Mouse (Mus musculus) Muller cell, postnatal 12 days (primary cell): ENCODE data around the gene Car6.
A peak's percentile ranks its signal among the peaks of the same experiment; 100 is the strongest.

Experiments
- DNase-seq: peaks from one replicate; pipeline ENCODE4 v3.0.0-alpha.2; 2015; ENCODE audit errors: inconsistent ontology term

The Car6 gene

GRCm38 (mm10) chr4:150201232-150201631, at the start of gene Car6:
Gene Car6, minus strand, starts transcription at chr4:150201332.
- DNase-seq = no peak

DNA sequence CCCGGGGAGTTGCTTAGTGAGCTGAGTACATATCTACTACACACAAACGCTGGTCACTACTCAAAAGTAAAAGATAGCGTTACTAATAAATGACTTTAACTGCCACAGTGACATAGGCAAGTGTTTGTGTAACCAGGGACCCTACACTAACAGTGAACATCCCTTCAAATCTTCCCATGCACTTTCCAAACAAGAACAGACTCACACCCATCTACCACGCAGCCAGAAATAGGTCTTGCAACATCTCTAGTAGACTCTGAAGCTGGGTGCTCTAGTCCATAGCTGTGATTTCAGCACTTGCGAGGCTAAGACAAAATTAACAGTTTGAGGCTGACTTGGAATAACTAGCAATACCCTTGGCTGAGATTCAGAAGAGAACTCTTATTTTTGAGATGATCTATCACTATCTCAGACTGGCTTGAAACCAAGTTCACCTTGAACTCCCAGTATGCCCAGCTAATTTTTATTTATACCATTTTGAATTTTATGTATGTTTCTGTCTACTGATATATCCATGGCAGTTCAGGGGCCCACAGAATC, 48.7 kb upstream of the Car6 start:
- DNase-seq = no peak

DNA sequence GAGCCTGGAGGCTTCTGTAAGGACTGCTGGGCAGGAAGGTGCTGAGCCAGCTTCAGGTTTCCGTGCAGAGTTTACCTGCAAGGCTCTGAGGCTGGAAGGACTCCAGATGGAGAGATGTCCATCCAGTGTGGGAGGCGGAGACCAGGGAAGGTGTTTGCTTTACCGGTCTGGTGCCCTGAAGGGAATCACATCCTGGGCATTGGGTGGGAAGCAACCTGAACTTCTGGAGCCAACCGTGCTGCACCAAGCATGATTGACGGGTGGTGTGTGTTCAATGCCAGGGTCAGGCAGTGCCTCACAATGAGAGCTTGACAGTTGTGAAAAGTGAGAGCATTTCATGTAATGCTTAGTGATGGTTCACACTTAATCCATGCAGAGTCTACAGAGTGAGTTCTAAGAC, 47.8 kb upstream of the Car6 start:
- no peak for DNase-seq

DNA sequence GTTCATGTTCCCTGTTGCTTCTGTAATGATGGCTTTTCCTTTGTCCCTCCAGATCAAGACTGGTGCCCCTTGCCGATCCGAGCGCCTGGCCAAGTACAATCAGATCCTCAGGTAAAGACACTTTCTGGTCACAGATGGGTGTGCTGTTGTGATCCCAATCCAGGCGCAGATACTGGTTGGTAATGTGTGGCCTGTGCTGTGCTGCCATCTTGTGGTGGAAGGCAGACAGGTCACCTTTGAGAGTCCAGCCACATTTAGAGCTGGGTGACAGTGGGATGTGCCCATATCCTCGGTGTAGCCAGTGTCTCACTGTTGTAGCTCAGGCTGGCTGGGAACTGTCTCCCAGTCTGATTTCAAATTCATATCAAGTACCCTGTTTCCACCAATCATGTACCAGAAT, 46.9 kb upstream of the Car6 start:
- peak; percentile 60 for DNase-seq

DNA sequence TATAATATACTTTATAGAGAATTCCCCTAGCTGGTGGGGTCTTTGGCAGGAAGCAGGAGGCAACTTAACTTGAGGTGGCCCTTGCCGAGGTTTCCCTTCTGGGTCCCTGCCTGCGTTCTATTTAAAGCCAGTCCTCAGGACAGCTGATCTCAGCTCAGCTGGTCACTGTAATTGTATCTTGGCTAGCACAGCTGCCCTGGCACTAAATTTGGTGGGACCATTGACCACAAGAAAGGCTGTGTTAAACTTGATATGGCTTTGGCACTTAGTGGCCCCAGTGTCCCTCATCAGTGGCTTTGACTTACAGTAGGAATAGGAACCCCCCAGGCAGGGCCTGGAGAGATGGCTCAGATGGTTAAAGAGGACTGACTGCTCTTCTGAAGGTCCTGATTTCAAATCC, 44.7 kb upstream of the Car6 start:
- DNase-seq = peak; percentile 52

DNA sequence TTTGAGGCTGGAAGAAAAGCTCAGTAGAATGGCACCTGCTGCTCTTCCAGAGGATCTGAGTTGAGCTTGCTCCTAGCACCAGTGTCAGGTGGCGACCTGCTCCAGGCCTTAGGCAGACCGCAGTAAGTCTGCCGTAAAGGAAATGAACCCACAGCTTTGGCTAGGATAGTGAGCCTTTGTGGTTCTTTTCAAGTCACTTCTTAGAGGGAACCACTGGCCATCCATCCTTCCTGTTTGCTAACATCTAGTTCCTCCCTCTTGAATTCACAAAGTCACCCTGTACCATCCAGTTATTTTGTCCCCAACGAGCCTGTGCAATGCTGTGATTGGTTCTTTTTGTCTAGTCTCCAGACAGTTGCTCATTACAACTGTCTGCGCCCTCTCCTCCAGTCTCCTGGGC, 41.6 kb upstream of the Car6 start:
- peak; percentile 37 for DNase-seq

DNA sequence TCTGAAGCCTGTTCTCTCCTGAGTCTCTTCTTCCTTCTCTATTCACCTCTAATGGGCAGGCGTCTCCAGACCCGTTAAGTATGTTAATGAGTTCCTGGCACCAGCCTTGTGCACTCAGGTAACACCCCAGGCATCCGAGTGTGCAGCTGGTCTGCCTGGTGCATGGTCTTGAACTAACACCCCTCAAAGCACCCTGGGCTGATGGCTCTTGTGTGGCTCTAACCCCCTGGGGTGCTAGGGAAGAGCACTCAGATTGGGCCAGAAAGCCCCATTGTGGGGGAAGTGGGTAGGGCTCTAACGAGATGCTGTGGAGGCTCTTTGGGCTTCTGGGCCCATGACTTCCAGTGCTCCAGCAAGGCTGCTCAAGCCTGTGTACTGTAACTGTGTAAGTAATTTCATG, 40.6 kb upstream of the Car6 start:
- DNase-seq = no peak

DNA sequence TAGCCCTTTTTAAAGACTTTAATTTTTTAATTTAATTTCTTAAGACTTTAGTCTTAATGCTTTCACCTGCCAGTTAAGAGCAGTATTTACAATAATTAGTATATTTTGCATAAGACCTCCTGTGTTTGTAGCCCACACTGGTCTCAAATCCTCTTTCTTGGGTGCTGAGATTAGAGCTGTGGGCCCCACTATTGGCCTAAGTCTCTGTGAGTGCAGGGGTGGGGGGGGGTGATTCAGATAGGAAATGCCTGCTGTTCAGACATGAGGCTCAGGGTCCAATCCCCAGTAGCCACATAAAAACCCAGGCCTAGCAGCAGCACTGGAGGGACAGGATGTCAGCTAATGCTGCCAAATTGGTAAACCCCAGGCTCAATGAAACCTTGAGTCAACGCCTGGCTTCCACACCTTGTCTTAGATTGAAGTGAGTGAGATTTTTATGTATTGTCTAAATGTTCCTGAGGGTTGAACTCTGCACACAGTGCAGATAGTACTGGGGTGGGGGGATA, 39.3 kb upstream of the Car6 start:
- DNase-seq = peak; percentile 66

- peak; percentile 90 for DNase-seq
Observed at GRCm38 (mm10) chr4:150239951-150240368, 38.8 kb upstream of the Car6 start.

DNA sequence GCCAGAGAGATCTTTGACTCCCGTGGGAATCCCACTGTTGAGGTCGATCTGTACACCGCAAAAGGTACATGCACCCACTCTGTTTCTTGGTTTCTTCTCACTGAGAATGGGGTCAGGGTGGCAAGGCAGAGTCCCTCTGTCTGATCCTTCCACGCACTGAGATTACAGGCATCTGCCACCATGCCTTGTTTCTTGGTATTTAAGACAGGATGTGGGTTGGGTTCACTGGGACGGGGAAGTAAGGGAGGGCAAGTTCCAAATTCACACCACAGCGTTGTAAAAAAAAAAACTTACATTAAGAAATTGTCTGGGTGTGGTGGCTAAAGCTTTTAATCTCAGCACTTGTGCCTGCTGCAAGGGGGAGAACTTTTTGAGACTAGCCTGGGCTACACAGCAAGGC, 38.4 kb upstream of the Car6 start:
- DNase-seq = no peak

DNA sequence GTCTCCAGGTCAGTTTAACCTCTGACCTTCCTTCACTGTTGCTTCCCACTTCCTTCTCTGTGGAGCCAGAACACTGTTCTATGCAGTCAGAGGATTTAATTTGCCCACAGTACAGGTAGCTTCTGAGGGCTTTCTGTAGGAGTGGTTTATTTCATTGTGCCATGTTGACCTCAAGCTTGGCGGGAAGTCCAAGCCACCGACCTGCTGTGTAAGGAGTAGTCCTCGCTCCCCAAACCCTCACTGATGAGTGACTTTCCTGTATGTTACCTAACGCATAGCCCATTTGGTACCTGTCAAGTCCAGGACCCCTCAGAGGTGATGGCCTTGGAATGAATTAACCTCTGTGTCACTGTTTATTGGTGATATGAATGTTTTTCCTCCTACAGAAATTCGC, 38.0 kb upstream of the Car6 start:
- DNase-seq = no peak

DNA sequence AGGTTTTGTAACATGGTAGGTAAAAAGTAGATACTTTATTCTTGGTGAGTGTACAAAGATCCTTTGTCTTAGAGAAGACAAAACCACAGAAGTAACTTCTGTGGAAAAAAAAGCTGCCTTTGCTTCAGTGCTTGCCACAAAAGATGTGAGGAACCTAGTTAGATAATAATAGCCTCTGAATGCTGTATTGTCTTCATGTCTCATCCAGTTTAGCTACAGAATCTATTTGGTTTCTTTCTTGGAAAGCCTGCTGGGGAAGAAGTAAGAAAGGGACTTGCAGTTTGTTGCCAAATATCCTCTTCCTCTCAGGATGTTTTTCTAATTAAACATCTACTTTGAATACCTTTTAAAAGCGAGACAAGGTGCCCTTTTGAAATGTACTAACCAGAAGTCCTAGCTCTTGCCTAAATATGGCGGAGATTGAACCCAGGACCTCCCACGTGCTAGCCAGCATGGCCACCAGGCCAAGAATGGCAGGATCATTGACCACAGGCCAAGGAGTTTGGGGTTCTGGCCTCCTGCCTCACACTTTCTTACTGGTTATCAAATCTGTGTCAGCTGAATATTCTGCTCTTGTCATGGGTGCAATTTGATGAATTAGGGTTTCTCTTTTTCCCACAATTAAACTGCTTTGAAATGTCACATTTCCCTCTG, 37.4 kb upstream of the Car6 start:
- DNase-seq = no peak

GRCm38 (mm10) chr4:150237636-150238361, 36.7 kb upstream of the Car6 start:
- DNase-seq = no peak

GRCm38 (mm10) chr4:150236521-150237481, 35.7 kb upstream of the Car6 start, which contains the start of gene Eno1:
Gene Eno1, plus strand, starts transcription at chr4:150236721.
- peak; percentile 100 for DNase-seq

DNA sequence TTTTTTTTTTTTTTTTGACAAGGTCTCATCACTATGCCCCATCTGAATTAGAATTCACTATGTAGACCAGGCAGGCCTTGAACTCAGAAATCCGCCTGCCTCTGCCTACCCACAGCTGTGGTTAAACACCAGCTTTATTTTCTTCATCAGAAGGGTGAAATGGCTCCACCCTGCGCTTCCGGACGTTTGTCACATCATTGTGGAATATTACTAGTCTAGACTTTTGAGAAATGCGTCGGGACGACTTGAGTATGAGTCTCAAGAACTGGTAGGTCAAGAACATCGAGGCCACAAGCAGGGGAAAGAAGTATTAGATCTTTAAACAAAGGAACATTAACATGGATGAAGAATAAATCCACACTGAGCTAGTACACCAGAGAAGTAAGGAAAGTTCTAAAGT, 34.9 kb upstream of the Car6 start:
- DNase-seq = no peak

GRCm38 (mm10) chr4:150235585-150235984, 34.5 kb upstream of the Car6 start:
- no peak for DNase-seq

DNA sequence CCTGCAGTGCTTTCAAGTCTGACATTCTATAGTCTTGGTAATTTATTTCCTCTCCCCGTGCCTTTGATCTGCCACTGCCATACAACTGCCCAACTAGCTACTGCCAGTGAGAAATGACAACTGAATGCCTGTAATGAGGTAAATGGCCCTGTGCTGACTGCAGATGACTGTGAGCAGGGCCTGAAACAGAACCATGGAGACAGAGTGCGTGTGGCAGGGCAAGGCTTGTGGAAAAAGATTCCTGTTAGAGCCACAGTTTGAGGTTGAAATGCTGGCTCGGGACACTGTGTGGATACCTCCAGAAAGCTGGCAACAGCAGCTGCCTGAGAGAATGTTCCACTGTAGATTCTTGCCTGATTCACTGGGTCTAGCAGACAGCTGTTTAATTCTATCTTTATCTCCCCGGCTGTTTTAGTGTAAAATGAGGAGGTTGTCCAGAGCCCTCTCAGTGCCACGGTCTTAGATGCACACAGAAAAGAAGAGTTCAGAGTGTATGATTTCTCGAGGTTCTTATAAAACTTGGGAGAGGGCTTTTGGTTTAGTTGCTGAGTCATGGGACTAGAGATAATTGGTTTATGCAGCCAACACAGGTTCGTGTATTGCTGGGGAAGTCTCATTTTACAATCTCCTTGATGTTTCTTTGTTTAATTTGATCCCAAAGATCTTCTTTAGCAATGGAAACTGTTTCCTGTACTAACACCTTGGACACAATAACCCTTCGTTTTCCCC, 33.6 kb upstream of the Car6 start:
- peak; percentile 83 for DNase-seq

DNA sequence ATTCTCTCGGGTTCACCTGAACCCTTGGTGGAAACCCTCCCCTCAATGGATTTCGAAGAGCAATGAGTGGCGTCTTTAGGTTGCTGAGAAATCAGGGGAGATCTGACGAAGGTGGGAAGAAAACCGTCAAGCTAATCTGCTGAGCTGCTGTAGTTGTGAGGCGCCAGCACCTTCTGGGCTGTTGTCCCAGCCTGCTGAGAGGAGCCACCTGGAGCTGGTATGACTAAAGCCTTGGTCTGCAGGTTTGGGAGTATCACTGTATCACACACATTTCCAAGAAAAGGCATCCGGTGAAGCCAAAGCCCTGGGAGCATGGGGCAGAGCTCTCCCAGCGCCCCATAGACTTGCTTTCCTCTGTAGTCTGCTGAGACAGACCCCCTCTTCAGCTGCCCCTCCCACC, 30.7 kb upstream of the Car6 start:
- no peak for DNase-seq

DNA sequence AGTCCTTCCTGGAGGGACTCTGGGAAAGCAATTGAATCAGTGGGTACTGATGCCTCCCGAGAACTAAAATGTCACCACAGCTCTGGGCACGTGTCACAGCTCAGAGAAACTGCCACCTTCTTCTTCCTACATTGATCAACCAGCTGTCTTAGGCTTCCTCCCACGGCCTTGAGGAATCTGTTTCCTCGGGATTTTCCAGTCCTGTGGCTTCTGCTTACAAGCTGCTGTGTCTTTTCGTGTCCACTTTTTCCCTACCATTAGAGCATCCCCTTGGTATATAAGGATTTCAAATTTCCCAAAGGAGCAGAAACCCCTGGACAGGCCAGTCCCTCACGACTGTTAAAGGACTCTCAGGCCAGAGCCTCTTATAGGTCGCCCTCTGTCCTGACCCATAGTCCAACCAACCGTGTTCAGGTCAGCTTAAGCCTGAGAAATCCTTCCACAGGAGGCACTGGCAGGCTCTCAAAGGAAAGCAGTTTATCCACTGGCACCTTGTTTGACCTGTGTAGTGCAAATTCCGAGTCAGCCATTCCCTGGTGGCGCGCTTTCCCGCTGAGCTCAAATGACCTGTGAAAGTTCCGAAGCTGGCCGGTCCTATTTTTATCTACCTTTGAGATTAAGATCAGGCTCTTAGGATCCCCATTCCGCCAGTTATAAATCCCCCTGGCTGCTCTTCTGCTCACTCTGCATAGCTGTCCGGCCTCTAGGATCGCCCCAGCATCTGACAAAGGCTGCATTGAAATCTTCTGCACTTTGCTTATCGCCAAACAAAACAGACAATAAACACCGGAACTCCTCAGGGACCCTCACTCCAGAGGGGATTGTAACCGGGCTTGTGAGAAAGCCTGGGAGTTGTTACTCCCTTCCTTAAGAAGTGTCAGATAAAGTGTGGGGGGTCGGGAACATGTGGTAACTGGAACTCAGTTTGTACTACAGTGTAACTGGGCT, 29.6 kb upstream of the Car6 start:
- peak; percentile 57 for DNase-seq
